Mouse (Mus musculus) liver, embryonic 14.5 days (tissue): ENCODE data around the gene Shcbp1l. TPM values are rescaled to one million over a fixed set of nuclear protein-coding genes. Genes with fewer than 3 reads are reported as not detected.
A peak's percentile ranks its signal among the peaks of the same experiment; 100 is the strongest.
"Not testable (repeated sequence)": the region's sequence is repeated elsewhere in the genome, so short reads cannot be mapped to it uniquely, and the experiment has no call there.

Experiments used
- ATAC-seq: fragments of 200-750 bp; cut with Nextera tagmentation; 2 replicates; pipeline ENCODE4 v1.8.0; 2017; ENCODE audit warnings: moderate number of reproducible peaks, mild to moderate bottlenecking, moderate library complexity; ENCODE audit not compliant: insufficient read depth
- DNase-seq, 3 experiments: peaks; one replicate each; pipeline ENCODE4 v3.0.0-alpha.2; 2012 to 2013; ENCODE audit warnings: low read depth in 3 of 3, low spot score in 3 of 3
- H3K27ac ChIP-seq: fragments of 300-500 bp; sonication (generic); 2 replicates; pipeline ENCODE4 v1.5.1; 2014; ENCODE audit warnings: moderate library complexity, mild to moderate bottlenecking, control low read depth, inconsistent platforms
- H3K27me3 ChIP-seq: fragments of 300-500 bp; sonication (generic); 2 replicates; pipeline ENCODE4 v1.6.1; 2014; ENCODE audit warnings: mild to moderate bottlenecking, low read length, moderate library complexity; ENCODE audit not compliant: control insufficient read depth, insufficient read depth
- H3K36me3 ChIP-seq: fragments of 300-500 bp; sonication (generic); replicated peaks from 2 replicates; pipeline ENCODE4 v1.6.1; 2014; ENCODE audit warnings: low read depth; ENCODE audit not compliant: control insufficient read depth, insufficient read depth
- H3K4me1 ChIP-seq, 2 experiments: fragments of 200-500 bp in 1 of 2; fragments of 300-500 bp in 1 of 2; sonication (generic) in 1 of 2; replicated peaks; 2 replicates each; pipeline ENCODE4 v1.6.1; 2012 to 2014; ENCODE audit warnings: antibody characterized with exemption in 1 of 2, inconsistent platforms in 1 of 2, low read length in 1 of 2; ENCODE audit not compliant: control insufficient read depth in 2 of 2, insufficient read depth in 2 of 2
- H3K4me2 ChIP-seq: fragments of 300-500 bp; sonication (generic); 2 replicates; pipeline ENCODE4 v1.6.1; 2014; ENCODE audit warnings: low read depth, mild to moderate bottlenecking, control low read depth, moderate library complexity
- H3K4me3 ChIP-seq, 2 experiments: fragments of 200-500 bp in 1 of 2; fragments of 300-500 bp in 1 of 2; sonication (generic) in 1 of 2; 2 replicates each; pipeline ENCODE4 v1.5.1; 2012 to 2014; ENCODE audit warnings: low read depth in 2 of 2, low read length in 2 of 2, mild to moderate bottlenecking in 2 of 2, control low read depth in 1 of 2, inconsistent platforms in 1 of 2, moderate library complexity in 1 of 2; ENCODE audit not compliant: insufficient read depth in 1 of 2
- H3K9ac ChIP-seq: fragments of 300-500 bp; sonication (generic); replicated peaks from 2 replicates; pipeline ENCODE4 v1.6.1; 2014; ENCODE audit warnings: mild to moderate bottlenecking, control low read depth, moderate library complexity
- H3K9me3 ChIP-seq: fragments of 300-500 bp; sonication (generic); 2 replicates; pipeline ENCODE4 v1.6.1; 2016; ENCODE audit warnings: low read length, mixed read lengths; ENCODE audit not compliant: control insufficient read depth
- CTCF ChIP-seq: IDR thresholded peaks from 2 replicates; pipeline ENCODE4 v1.5.1; 2016; ENCODE audit warnings: antibody characterized with exemption, low read depth, control low read depth
- EP300 ChIP-seq: IDR thresholded peaks from 2 replicates; pipeline ENCODE4 v1.6.1; 2016; ENCODE audit warnings: antibody characterized with exemption, low read depth
- WGBS: fragments of 180-500 bp; shearing (Covaris S2); extraction: QIAGEN DNeasy Blood & Tissue Kit; methylation state at CpG from one replicate; pipeline ENCODE4 v1.1.7; 2014; ENCODE audit not compliant: insufficient replicate concordance; 5-methylcytosine and 5-hydroxymethylcytosine counted together
- polyA plus RNA-seq, 2 experiments: library from polyadenylated mRNA; depleted of rRNA in 1 of 2; stranded (reverse) in 1 of 2; unstranded in 1 of 2; fragments of >200 nt; fragmentation: Nextera tagmentation in 1 of 2; extraction: Ambion mirVana in 1 of 2; gene quantifications; 2 replicates each; pipeline versions ENCODE4 v1.2.1 to v1.2.3; 2012 to 2014

The Shcbp1l gene
- polyA plus RNA-seq, 2 experiments, result 0.27 to 0.28 TPM

DNA sequence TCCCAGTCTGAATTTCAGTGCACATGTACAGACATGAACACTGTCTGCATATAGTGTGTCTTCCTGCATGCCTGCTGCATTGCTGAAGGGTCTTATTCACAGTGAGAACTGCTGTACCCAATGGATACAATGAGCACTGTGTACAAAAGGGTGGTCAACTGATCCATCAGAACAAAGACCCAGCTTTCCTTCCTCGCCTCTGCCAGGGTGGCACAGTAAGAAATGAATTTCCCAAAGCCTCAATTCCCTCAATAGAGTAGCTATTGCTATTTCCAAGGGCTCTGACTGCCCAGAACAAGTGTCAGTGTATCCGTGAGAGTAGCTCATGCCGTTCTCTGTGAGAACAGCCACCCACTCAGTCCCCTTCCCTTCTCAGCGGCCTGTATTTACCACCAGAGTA is 7.2 kb upstream of the Shcbp1l start:
- H3K9me3 ChIP-seq, H3K9ac ChIP-seq, H3K4me2 ChIP-seq, H3K4me3 ChIP-seq, DNase-seq, H3K36me3 ChIP-seq, H3K27ac ChIP-seq, H3K27me3 ChIP-seq, H3K4me1 ChIP-seq, ATAC-seq: not testable (repeated sequence)
- WGBS, result 71% methylated on average over 4 of the region's 4 CpGs

DNA sequence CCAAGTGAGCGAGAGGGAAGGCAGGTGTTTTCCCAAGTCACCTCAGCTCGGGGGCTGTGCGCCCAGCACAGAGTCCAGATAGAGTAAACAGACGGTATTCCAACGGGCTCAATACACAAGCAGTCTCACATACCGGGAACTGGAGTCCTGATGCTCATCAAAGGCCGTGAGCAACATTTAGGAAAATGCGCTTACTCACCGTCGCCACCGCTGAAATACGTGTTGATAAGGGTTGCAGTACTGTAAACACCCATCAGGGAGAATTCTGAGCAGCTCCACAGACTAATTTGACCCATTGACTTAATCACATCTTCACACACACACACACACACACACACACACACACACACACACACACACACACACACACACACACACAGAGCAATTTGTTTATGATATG is 691 bp upstream of the Shcbp1l start:
- peak overlapping the region; percentile 57 to 65 for H3K4me3 ChIP-seq
- H3K9me3 ChIP-seq, result no peaks in the 10 kb centered on the region
- DNase-seq (peak; percentile 78 to 82 (median 79)), ATAC-seq (peak; percentile 89)
- H3K27ac ChIP-seq, result peak overlapping the region; percentile 91
- 14% methylated on average over 12 of the region's 12 CpGs for WGBS
- H3K36me3 ChIP-seq, result no peaks in the 10 kb centered on the region
- peaks cover 7 to 13% of the 10 kb centered on the region in 2 experiments for H3K4me1 ChIP-seq
- TF ChIP-seq EP300, result no peak
- TF ChIP-seq CTCF, result peak; percentile 57
- peak overlapping the region; percentile 76 for H3K9ac ChIP-seq
- H3K4me2 ChIP-seq, result peak overlapping the region; percentile 97
- H3K27me3 ChIP-seq, result no peaks in the 10 kb centered on the region

DNA sequence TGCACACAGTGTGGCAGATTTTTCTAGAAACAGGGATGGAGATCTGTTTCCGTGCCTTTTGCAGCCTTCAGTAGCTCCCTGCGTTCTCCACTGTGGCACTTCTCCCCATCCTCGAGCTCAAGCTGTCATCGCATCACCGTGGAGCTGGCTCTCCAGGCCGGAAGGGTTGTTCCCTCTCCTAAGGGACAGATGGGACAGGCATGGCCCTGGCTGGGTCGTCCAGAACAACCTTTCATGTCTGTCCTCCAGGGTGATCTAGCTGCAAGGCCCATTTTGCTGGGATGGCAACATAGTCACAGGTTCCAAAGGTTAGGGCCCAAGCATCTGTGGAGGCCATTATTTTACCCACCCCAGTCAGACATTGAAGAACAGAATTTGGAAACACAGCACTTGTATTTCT is 6.2 kb downstream of the Shcbp1l start:
- no peak overlapping the region for H3K9ac ChIP-seq
- DNase-seq (no peak), ATAC-seq (no peak)
- H3K9me3 ChIP-seq, result no peaks in the 10 kb centered on the region
- no peak overlapping the region for H3K4me3 ChIP-seq
- 71% methylated on average over 7 of the region's 7 CpGs for WGBS
- no peaks in the 10 kb centered on the region for H3K36me3 ChIP-seq
- TF ChIP-seq EP300 (no peak), CTCF (no peak)
- no peak overlapping the region for H3K4me2 ChIP-seq
- H3K27ac ChIP-seq, result no peak overlapping the region
- no peaks in the 10 kb centered on the region for H3K4me1 ChIP-seq
- H3K27me3 ChIP-seq, result no peaks in the 10 kb centered on the region

DNA sequence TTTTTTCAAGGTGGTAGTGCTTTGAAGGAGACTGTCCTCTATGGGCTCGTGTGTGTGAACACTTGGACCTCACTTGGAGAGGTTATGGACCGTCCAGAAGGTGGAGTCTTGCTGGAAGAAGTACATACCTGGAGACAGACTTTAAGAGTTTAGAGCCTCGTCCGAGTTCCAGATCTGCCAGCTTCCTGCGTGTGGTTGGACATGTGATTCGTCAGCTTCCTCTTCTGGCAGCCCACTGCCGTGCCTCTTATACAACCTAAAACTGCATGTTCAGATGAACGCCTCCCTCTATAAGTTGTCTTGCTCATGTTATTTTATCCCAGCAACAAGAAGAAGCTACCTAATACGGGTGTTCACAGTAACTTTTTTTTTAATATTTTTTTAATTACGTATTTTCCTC is 6.7 kb downstream of the Shcbp1l start:
- Histone ChIP-seq H3K9me3 (no peaks in the 10 kb centered on the region), H3K4me1 (no peaks in the 10 kb centered on the region), H3K9ac (no peak overlapping the region), H3K27me3 (no peaks in the 10 kb centered on the region), H3K36me3 (no peaks in the 10 kb centered on the region), H3K4me2 (no peak overlapping the region), H3K27ac (no peak overlapping the region), H3K4me3 (no peak overlapping the region)
- ATAC-seq (no peak), DNase-seq (no peak)
- 34% methylated on average over 10 of the region's 10 CpGs for WGBS
- no peak for TF ChIP-seq EP300
- TF ChIP-seq CTCF, result no peak

DNA sequence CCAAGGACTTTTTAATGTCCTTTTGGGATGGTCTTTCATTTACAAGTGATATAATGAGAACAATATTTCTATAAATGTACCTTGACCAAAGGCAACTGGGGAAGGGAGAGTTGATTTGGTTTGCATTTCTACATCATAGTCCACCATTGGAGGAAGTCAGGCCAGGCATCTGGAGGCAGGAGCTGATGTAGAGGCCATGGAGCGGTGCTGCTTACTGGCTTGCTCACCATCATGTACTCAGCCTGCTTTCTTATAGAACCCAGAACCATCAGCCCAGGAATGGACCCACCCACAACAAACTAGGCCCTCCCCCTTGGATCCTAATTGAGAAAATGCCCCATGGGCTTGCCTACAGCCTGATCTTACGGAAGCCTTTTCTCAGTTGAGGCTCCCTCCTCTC is 7.4 kb downstream of the Shcbp1l start:
- H3K4me1 ChIP-seq, result no peaks in the 10 kb centered on the region
- 85% methylated on average over 2 of the region's 2 CpGs for WGBS
- H3K9ac ChIP-seq, result no peak overlapping the region
- no peaks in the 10 kb centered on the region for H3K36me3 ChIP-seq
- DNase-seq, result no peak
- ATAC-seq, result no peak
- H3K9me3 ChIP-seq, result no peaks in the 10 kb centered on the region
- no peaks in the 10 kb centered on the region for H3K27me3 ChIP-seq
- H3K4me2 ChIP-seq, result no peak overlapping the region
- H3K27ac ChIP-seq, result no peak overlapping the region
- no peak overlapping the region for H3K4me3 ChIP-seq
- TF ChIP-seq EP300, result no peak
- TF ChIP-seq CTCF, result no peak
